Mouse (Mus musculus) cortical plate, adult 2 months (tissue): ENCODE measurements at regions not wholly inside any gene's neighbourhood (a gene's known extent, or its start where the extent isn't known, plus 50 kb on each side); places are given as distances from the start of the nearest gene placed in this dataset.

Source experiments
- CTCF ChIP-seq: fragments of 200-500 bp; IDR thresholded peaks from 2 replicates; pipeline ENCODE4 v1.5.1; 2011; ENCODE audit warnings: mild to moderate bottlenecking, control low read depth, low read length; ENCODE audit not compliant: insufficient read depth; ENCODE audit errors: extremely low read depth
- POLR2A ChIP-seq: fragments of 200-500 bp; IDR thresholded peaks from 2 replicates; pipeline ENCODE4 v1.6.1; 2011; ENCODE audit warnings: mild to moderate bottlenecking, low read length, control low read depth; ENCODE audit not compliant: insufficient read depth; ENCODE audit errors: extremely low read depth

DNA sequence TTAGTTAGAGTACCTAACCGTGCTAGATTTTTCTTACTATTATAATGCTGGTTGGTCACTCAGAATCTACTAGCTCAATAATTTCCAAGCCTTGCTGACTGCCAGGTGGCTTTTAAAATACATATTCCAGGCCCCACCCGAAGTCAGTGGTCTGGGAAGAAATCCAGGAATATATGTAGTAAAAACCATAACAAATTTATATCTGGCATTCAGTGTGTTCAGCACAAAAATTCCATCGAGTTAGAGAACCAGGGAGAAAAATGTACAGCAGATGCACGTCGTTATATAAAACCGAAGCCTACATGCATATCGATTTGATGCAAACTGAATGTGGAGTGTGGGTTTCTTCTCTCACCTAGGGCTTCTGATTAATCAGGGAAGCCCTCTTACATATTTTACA lies 229.5 kb upstream of the N6amt1 start:
- TF ChIP-seq CTCF (no peak), POLR2A (no peak)
